Mouse (Mus musculus) MEL-GATA-1-ER (cell line): ENCODE data around the gene Trp73.
A peak's percentile ranks its signal among the peaks of the same experiment; 100 is the strongest.

ENCODE experiments used
- DNase-seq: peaks from one replicate; pipeline ENCODE4 v3.0.0-alpha.2; 2012; ENCODE audit warnings: low read depth; ENCODE audit errors: extremely low read depth

The Trp73 gene

DNA sequence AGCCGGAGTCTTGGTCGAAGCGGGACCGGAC is at the start of gene Trp73:
TSS of gene Trp73 (minus strand) at position 27 of the 31 bp plus-strand sequence.
- DNase-seq = no peak

DNA sequence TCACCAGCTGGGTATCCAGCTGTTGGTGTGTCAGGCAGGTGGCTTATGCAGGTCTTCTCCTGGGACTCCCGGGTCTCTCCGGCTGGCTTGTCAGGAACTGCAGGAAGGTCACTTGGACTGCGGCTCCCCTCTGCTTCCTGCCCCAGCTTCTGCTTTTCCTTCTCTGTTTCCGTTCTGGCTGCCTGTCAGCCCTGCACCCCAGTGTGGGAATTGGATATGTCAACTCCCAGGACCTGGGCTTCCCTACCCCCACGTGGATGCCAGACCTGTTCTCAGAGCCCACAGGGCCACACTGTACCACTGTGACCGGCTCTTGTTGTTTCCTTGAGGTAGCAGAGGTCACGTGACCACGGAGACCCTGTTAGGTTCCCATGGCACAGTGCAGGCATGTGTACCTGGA is 48.9 kb upstream of the Trp73 start:
- no peak for DNase-seq

GRCm38 (mm10) chr4:154186002-154186537 is 46.1 kb upstream of the Trp73 start:
- no peak for DNase-seq

DNA sequence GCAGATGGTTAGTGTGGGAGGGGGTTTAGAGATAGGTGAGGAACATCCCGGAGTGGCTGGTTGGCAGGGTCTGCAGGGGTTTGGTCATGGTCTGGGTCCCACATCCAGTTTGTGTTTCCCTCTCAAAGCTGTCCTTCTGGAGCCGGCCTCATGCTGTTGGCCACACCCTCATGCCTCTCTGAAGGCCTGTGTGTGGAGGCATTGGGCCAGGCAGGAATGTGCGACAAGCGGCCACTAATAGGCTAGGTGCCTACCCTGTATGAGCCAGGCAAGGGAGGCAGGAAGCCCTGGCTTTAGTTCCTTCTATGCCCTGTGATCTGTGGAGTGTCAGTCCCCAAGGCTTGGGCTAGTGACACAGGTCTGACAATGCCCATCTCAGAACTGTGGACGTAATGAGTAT is 45.0 kb upstream of the Trp73 start:
- no peak for DNase-seq

GRCm38 (mm10) chr4:154183566-154183965 is 43.6 kb upstream of the Trp73 start:
- DNase-seq = no peak

DNA sequence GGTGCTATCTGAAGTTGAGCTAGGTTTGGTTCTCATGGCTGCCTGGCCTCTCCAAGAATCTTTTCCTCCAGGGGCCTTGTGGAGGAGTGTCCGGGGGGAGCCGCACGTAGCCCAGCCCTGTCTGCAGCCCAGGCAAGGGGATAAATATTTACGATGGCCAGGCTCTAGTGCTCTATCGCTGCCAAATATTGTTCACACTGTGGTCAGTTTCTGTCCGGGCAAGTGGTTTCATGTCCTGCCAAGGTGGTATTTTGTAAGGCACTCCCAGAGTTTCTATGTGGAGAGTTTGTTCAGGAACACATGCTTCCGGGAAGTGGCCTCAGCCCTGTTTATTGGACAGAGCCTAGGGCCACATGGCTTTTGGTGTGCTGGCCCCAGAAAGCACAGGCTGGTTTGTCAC is 41.0 kb upstream of the Trp73 start:
- no peak for DNase-seq

DNA sequence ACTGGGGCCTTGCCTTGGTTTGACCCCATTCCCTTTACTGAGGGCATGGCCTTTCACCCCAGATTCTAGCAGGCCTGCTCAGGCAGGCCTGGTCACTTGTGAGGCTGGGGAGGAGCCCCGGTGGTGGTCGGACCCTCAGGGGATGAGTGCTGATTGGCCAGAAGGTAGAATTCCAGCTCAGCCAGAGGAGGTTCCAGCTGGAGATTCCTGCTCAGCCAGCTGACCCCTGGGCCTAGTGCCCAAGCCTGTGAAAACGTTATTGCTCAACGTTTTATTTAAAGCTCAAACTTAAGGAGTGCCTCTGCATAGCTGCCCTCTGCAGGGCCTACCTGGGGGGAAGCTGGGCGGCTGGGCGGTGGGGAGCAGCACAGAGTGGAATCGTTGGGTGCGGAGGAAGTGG is 37.2 kb upstream of the Trp73 start:
- no peak for DNase-seq

GRCm38 (mm10) chr4:154171931-154172604 is 32.1 kb upstream of the Trp73 start:
- DNase-seq = no peak

DNA sequence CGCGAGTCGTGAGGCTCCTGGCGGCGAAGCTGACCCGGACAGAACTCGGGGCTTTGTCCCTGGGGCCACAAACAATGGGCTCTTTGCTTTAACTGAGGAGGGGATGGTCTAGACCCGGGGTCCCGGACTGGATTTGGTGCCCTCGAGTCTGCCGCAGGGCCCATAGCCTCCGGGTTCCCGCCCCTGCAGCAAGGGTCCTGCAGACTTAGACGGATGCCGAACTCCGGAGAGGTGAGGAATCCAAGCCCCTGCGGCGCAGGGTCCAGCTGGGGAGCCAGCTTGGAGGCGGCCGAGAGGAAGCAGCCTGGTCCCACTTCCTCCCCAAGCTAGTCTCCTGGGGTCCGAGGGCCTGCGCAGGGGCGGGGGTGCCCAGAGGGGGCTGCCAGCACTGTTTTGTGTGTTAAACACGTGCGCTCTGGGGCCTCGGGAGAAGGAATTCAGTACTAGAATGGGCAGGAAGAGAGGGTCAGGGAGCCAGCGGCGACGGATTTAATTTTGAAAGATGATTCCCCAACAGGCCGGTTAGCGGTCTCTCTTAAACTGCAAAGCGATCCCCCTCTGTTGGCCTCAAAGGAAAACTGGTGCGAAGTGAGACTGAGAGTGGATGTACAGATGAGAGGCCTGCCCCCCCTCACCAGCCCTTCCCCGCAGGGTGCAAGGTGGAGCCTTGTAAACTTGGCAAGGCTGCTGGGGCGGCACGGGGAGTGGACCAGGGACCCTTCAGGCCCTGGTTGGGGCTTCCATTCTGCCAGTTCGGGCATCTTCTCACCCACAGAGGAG is 31.3 kb upstream of the Trp73 start:
- DNase-seq = no peak

- no peak for DNase-seq
Measured at GRCm38 (mm10) chr4:154170506-154171150, 30.6 kb upstream of the Trp73 start, which contains the start of gene Megf6. Gene Megf6, plus strand, starts transcription at chr4:154170730.

- DNase-seq = no peak
Measured at GRCm38 (mm10) chr4:154170021-154170420, 30.0 kb upstream of the Trp73 start.

- no peak for DNase-seq
Measured at GRCm38 (mm10) chr4:154167053-154167452, 27.0 kb upstream of the Trp73 start.

- no peak for DNase-seq
Measured at GRCm38 (mm10) chr4:154163296-154163695, 23.3 kb upstream of the Trp73 start.

DNA sequence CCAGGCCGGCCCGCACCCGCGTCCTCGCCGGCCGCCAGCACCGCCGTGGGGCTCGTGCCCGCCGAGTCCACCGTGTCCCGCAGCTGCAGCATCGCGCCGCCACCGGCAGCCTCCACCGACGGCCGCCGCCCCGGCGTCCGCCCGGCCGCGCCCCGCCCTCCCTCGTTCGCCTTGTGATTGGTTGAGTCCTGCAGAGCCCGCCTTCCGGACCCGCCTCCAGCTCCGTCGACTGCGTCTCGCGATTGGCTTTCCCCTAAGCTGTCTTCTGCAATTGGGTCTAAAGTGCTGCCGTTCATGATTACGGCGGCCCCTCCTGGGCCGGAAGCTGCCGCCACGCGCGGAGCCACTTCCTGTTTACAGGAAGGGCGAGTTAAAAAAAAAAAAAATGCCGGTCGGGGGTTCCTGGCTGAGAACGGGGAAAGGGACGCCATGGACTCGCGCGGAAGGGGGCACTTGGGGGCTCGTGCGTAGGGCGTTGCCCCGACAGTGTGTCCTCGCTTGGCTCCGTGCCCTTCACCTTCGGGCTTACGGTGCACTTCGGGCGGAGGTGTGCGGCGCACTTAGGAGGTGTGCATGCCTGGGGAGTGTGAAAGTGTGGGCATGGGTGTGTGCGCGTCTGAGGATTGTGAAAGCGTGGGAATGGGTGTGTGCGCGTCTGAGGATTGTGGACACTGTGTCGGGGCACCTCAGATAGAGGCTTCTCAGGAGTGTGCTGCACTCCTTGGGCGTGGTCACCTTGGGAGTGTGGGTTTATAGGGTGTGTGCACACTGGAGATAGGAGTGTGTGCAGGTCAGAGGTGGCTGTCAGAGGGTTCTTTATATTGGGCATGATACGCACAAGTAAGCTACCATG is 20.8 kb upstream of the Trp73 start, which contains the start of gene Tprgl:
TSS of gene Tprgl (minus strand) at position 129 of the 853 bp plus-strand sequence.
- DNase-seq = peak; percentile 92

GRCm38 (mm10) chr4:154159961-154160537 is 20.0 kb upstream of the Trp73 start:
- no peak for DNase-seq

GRCm38 (mm10) chr4:154159002-154159401 is 19.0 kb upstream of the Trp73 start:
- DNase-seq = peak; percentile 70

GRCm38 (mm10) chr4:154157970-154158662 is 18.1 kb upstream of the Trp73 start:
- DNase-seq = no peak

DNA sequence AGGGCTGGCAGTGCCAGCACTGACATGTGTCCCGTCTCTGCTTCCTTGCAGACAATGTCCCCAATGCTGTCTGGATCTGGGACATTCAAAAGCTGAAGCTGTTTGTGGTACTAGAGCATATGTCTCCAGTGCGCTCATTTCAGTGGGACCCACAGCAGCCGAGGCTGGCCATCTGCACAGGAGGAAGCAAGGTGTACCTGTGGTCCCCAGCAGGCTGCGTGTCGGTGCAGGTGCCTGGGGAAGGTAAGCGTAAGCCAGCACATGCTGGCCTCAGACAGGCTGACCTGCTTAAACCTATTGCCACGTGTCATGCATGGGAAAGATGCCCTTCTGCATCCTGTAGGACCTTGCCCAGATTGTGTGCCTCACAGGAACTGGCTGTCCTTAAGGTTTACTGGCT is 16.0 kb upstream of the Trp73 start:
- DNase-seq = no peak

DNA sequence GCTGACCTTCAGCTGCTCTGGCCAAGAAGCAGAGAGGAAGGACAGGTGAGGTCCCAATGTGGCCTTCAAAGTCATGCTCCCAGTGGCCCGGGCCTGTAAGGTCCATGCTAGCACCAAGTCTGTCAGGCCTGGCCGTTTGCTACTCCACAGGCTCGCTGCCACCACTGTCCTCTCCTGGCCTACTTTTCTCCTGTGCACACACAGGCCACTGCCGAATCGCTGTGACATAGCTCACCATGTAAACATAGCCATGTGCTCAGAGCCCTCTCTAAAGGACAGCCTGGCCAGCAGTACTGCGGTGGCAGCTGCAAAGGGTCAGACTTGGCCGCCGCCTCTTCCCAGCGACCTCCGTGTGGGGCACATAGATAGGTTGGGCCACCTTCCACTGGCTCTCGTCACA is 14.1 kb upstream of the Trp73 start:
- DNase-seq = no peak

- DNase-seq = no peak
Measured at GRCm38 (mm10) chr4:154146342-154146741, 6.3 kb upstream of the Trp73 start.

GRCm38 (mm10) chr4:154144712-154145111 is 4.7 kb upstream of the Trp73 start:
- no peak for DNase-seq
